26 mouse cellular contexts compared by ENCODE assay signal in genomic region chr6:23467885-23468284, GRCm38 (mm10).
DNase-seq lines count a peak whose midpoint lies in the region; ATAC-seq and TF ChIP-seq lines count a peak whose summit lies in the region.
"Had no signal": no experiment of that assay in that cellular context is flagged by ENCODE, and none has a peak within 500 bp of the region (broad histone marks: within the 10 kb centered on the region; RNA-seq: fewer than 3 reads in every experiment).

No protein-coding gene starts in this region.

- no peak overlapping the region for H3K27ac ChIP-seq in forebrain, embryonic 14.5 days (ENCODE audit: low read depth, low read length)
- H3K27ac ChIP-seq in forebrain, embryonic 15.5 days (replicated peaks) = no peak overlapping the region
- no peak overlapping the region for H3K27ac ChIP-seq in midbrain, postnatal 0 days (ENCODE audit: low read depth, low read length)
- no peak overlapping the region for H3K27ac ChIP-seq in midbrain, embryonic 16.5 days (ENCODE audit: low read length)
- H3K27ac ChIP-seq: embryonic facial prominence, embryonic 12.5 days; embryonic facial prominence, embryonic 15.5 days; heart, adult 2 months; hindbrain, embryonic 13.5 days had no signal

- H3K4me1 ChIP-seq in forebrain, embryonic 14.5 days (ENCODE audit: control insufficient read depth, insufficient read depth, low read length) = no peaks in the 10 kb centered on the region
- no peaks in the 10 kb centered on the region for H3K4me1 ChIP-seq in forebrain, embryonic 15.5 days
- H3K4me1 ChIP-seq in midbrain, postnatal 0 days (ENCODE audit: insufficient read depth, low read length) = no peaks in the 10 kb centered on the region
- no peaks in the 10 kb centered on the region for H3K4me1 ChIP-seq in midbrain, embryonic 16.5 days (ENCODE audit: control insufficient read depth, insufficient read depth, low read length)
- H3K4me1 ChIP-seq: embryonic facial prominence, embryonic 12.5 days; embryonic facial prominence, embryonic 15.5 days; hindbrain, embryonic 13.5 days had no signal

- no peaks in the 10 kb centered on the region for H3K9me3 ChIP-seq in forebrain, embryonic 14.5 days (replicated peaks; ENCODE audit: control insufficient read depth, low read length)
- no peaks in the 10 kb centered on the region for H3K9me3 ChIP-seq in forebrain, embryonic 15.5 days
- H3K9me3 ChIP-seq in midbrain, postnatal 0 days (ENCODE audit: low read length) = no peaks in the 10 kb centered on the region
- no peaks in the 10 kb centered on the region for H3K9me3 ChIP-seq in midbrain, embryonic 16.5 days (replicated peaks; ENCODE audit: control insufficient read depth, low read length, poor library complexity, severe bottlenecking)
- H3K9me3 ChIP-seq: embryonic facial prominence, embryonic 12.5 days; embryonic facial prominence, embryonic 15.5 days; hindbrain, embryonic 13.5 days had no signal

- DNase-seq in forebrain, embryonic 14.5 days (ENCODE audit: low spot score) = peak; percentile 57
- peak; percentile 27 for DNase-seq in midbrain, postnatal 0 days (ENCODE audit: low spot score)
- DNase-seq in retina, postnatal 1 day = peak; percentile 58
- no peak for DNase-seq in retina, embryonic 14.5 days (ENCODE audit: low spot score)
- no peak for DNase-seq in adrenal gland, postnatal 10 days
- DNase-seq: adrenal gland, adult 8-10 months; adrenal gland, postnatal 36 days; cerebellum, adult 11 months; cerebellum, adult 2 months; cerebellum, adult 9-11 months; cerebellum, postnatal 25 days; gastrocnemius, postnatal 10 days; gastrocnemius, postnatal 36 days; heart, adult 2 months; kidney, adult 18-20 months had no signal

- no peaks in the 10 kb centered on the region for H3K36me3 ChIP-seq in forebrain, embryonic 14.5 days (ENCODE audit: control insufficient read depth, insufficient read depth, low read length)
- no peaks in the 10 kb centered on the region for H3K36me3 ChIP-seq in forebrain, embryonic 15.5 days
- H3K36me3 ChIP-seq in midbrain, postnatal 0 days (ENCODE audit: insufficient read depth, low read length) = no peaks in the 10 kb centered on the region
- no peaks in the 10 kb centered on the region for H3K36me3 ChIP-seq in midbrain, embryonic 16.5 days (ENCODE audit: control insufficient read depth, insufficient read depth, low read length)
- H3K36me3 ChIP-seq: embryonic facial prominence, embryonic 12.5 days; embryonic facial prominence, embryonic 15.5 days; hindbrain, embryonic 13.5 days had no signal

- H3K4me2 ChIP-seq in forebrain, embryonic 14.5 days (ENCODE audit: low read length) = no peak overlapping the region
- no peak overlapping the region for H3K4me2 ChIP-seq in forebrain, embryonic 15.5 days (replicated peaks)
- H3K4me2 ChIP-seq in midbrain, postnatal 0 days (ENCODE audit: low read depth, low read length, poor library complexity, severe bottlenecking) = no peak overlapping the region
- no peak overlapping the region for H3K4me2 ChIP-seq in midbrain, embryonic 16.5 days (ENCODE audit: low read length)
- H3K4me2 ChIP-seq: embryonic facial prominence, embryonic 12.5 days; embryonic facial prominence, embryonic 15.5 days; heart, embryonic 11.5 days; hindbrain, embryonic 13.5 days had no signal

- H3K9ac ChIP-seq in forebrain, embryonic 14.5 days (ENCODE audit: low read length) = no peak overlapping the region
- no peak overlapping the region for H3K9ac ChIP-seq in forebrain, embryonic 15.5 days (replicated peaks)
- H3K9ac ChIP-seq in midbrain, postnatal 0 days (replicated peaks; ENCODE audit: low read length, poor library complexity, severe bottlenecking) = no peak overlapping the region
- no peak overlapping the region for H3K9ac ChIP-seq in midbrain, embryonic 16.5 days (ENCODE audit: low read depth, low read length)
- H3K9ac ChIP-seq: embryonic facial prominence, embryonic 12.5 days; embryonic facial prominence, embryonic 15.5 days; hindbrain, embryonic 13.5 days had no signal

- 25% methylated on average over 4 of the region's 4 CpGs for WGBS in forebrain, embryonic 14.5 days
- 23% methylated on average over 4 of the region's 4 CpGs for WGBS in forebrain, embryonic 15.5 days
- 67% methylated on average over 4 of the region's 4 CpGs for WGBS in midbrain, postnatal 0 days
- WGBS in midbrain, embryonic 16.5 days = 64% methylated on average over 4 of the region's 4 CpGs

- no peaks in the 10 kb centered on the region for H3K27me3 ChIP-seq in forebrain, embryonic 14.5 days (replicated peaks; ENCODE audit: control insufficient read depth, insufficient read depth, low read length)
- 0 out of 2 replicates have a peak, but pooled peaks cover 2% of the 10 kb centered on the region for H3K27me3 ChIP-seq in forebrain, embryonic 15.5 days
- H3K27me3 ChIP-seq in midbrain, postnatal 0 days (ENCODE audit: insufficient read depth, low read length) = no peaks in the 10 kb centered on the region
- no peaks in the 10 kb centered on the region for H3K27me3 ChIP-seq in midbrain, embryonic 16.5 days (ENCODE audit: control insufficient read depth, insufficient read depth, low read depth, low read length)
- H3K27me3 ChIP-seq: embryonic facial prominence, embryonic 12.5 days; embryonic facial prominence, embryonic 15.5 days; hindbrain, embryonic 13.5 days had no signal

- no peak for TF ChIP-seq CTCF in midbrain, postnatal 0 days (IDR thresholded peaks at IDR 0.05)

- no peak overlapping the region for H3K4me3 ChIP-seq in forebrain, embryonic 14.5 days (ENCODE audit: low read depth, low read length)
- H3K4me3 ChIP-seq in forebrain, embryonic 15.5 days = no peak overlapping the region
- H3K4me3 ChIP-seq in midbrain, postnatal 0 days (ENCODE audit: low read depth, low read length) = no peak overlapping the region
- no peak overlapping the region for H3K4me3 ChIP-seq in midbrain, embryonic 16.5 days (ENCODE audit: low read depth, low read length)
- H3K4me3 ChIP-seq: embryonic facial prominence, embryonic 12.5 days; embryonic facial prominence, embryonic 15.5 days; heart, adult 2 months; hindbrain, embryonic 13.5 days had no signal

- ATAC-seq in forebrain, embryonic 14.5 days = 0 out of 2 replicates have a peak, but pooled peaks have one; percentile 27
- ATAC-seq in forebrain, embryonic 15.5 days (replicated peaks) = no peak
- ATAC-seq in midbrain, postnatal 0 days (ENCODE audit: low FRiP score) = no peak
- ATAC-seq in midbrain, embryonic 16.5 days = no peak
- ATAC-seq: activated CD4-positive, CD25-positive, alpha-beta regulatory T cell, adult 4 months; CD4-positive, CD25-positive, alpha-beta regulatory T cell, adult 4 months; hindbrain, embryonic 16.5 days; inflammation-experienced regulatory T-cells, adult 6 months; intestine, embryonic 16.5 days had no signal

Comparison
In these comparisons a context has a peak if more than half of its experiments do, and no peak if none do; other contexts are left out.
1. DNase-seq: peak in forebrain, embryonic 14.5 days (single experiment), midbrain, postnatal 0 days (single experiment) and retina, postnatal 1 day (single experiment); none in retina, embryonic 14.5 days (single experiment) and adrenal gland, postnatal 10 days (single experiment).